Comparison of ENCODE assay signal across 9 mouse cellular contexts in genomic region chr9:66915401-66915800, GRCm38 (mm10). TPM values are rescaled to one million over a fixed set of nuclear protein-coding genes. Genes with fewer than 3 reads are reported as not detected.
DNase-seq lines count a peak whose midpoint lies in the region; ATAC-seq lines count a peak whose summit lies in the region.
"Had no signal": no experiment of that assay in that cellular context is flagged by ENCODE, and none has a peak within 500 bp of the region (broad histone marks: within the 10 kb centered on the region; RNA-seq: fewer than 3 reads in every experiment).

No protein-coding gene starts in this region.

- ATAC-seq in granulocyte monocyte progenitor cell, adult 5-6 weeks (replicated peaks; ENCODE audit: poor library complexity, severe bottlenecking): peak; percentile 38

- peak; percentile 15 to 20 for DNase-seq in kidney, postnatal 36 days
- no peak for DNase-seq in kidney, adult 8-10 months
- DNase-seq in lung, postnatal 10 days: peak; percentile 51
- DNase-seq in thymus, postnatal 36 days: peak; percentile 32 to 40
- no peak for DNase-seq in right cerebral cortex, adult 2 months (ENCODE audit: low spot score in 2 of 2)
- no peak for DNase-seq in adrenal gland, postnatal 25 days
- DNase-seq: gastrocnemius, postnatal 10 days; layer of hippocampus, adult 9-11 months had no signal

RNA-seq across cellular contexts. Expression of gene Rab8b, which starts 4.1 kb away (rescaled TPM):
- total RNA-seq in granulocyte monocyte progenitor cell, adult 5-6 weeks (2014; fragmentation: Nextera tagmentation): 37.5 and 39.6 TPM in 2 replicates
- total RNA-seq in granulocyte monocyte progenitor cell, adult 5-6 weeks (2017): 75.2 and 76.0 TPM in 2 replicates
- 14.5 and 17.2 TPM in 2 replicates for total RNA-seq in adrenal gland, postnatal 25 days (2021)

RNA-seq across cellular contexts. Expression of gene Rps27l, which starts 30.5 kb away (rescaled TPM):
- total RNA-seq in granulocyte monocyte progenitor cell, adult 5-6 weeks (2014; fragmentation: Nextera tagmentation): 960 and 1,103 TPM in 2 replicates
- total RNA-seq in granulocyte monocyte progenitor cell, adult 5-6 weeks (2017): 140 and 187 TPM in 2 replicates
- total RNA-seq in adrenal gland, postnatal 25 days (2021): 254 and 278 TPM in 2 replicates

RNA-seq across cellular contexts. Expression of gene Lactb, which starts 59.9 kb away (rescaled TPM):
- total RNA-seq in granulocyte monocyte progenitor cell, adult 5-6 weeks (2014; fragmentation: Nextera tagmentation): 22.4 and 29.4 TPM in 2 replicates
- total RNA-seq in granulocyte monocyte progenitor cell, adult 5-6 weeks (2017): 31.9 and 38.7 TPM in 2 replicates
- total RNA-seq in adrenal gland, postnatal 25 days (2021): 16.6 and 18.5 TPM in 2 replicates

Comparison
In these comparisons a context has a peak if more than half of its experiments do, and no peak if none do; other contexts are left out.
1. DNase-seq: peak in kidney, postnatal 36 days (2 of 2), lung, postnatal 10 days (single experiment) and thymus, postnatal 36 days (2 of 2); none in kidney, adult 8-10 months (0 of 2), right cerebral cortex, adult 2 months (0 of 2) and adrenal gland, postnatal 25 days (single experiment).